Mouse (Mus musculus) forebrain, embryonic 10.5 days (tissue): ENCODE measurements around the gene Vti1a. TPM values are rescaled to one million over a fixed set of nuclear protein-coding genes. Genes with fewer than 3 reads are reported as not detected.

Source experiments
- DNase-seq: peaks from one replicate; pipeline ENCODE4 v3.0.0-alpha.2; 2017; ENCODE audit warnings: low spot score; ENCODE audit errors: extremely low spot score
- H3K27ac ChIP-seq: fragments of 300-500 bp; sonication (generic); 2 replicates; pipeline ENCODE4 v1.5.1; 2016; ENCODE audit warnings: mild to moderate bottlenecking
- H3K27me3 ChIP-seq: fragments of 300-500 bp; sonication (generic); 2 replicates; pipeline ENCODE4 v1.6.1; 2016; ENCODE audit warnings: mild to moderate bottlenecking; ENCODE audit not compliant: poor library complexity, severe bottlenecking
- H3K36me3 ChIP-seq: fragments of 300-500 bp; sonication (generic); replicated peaks from 2 replicates; pipeline ENCODE4 v1.6.1; 2016; ENCODE audit warnings: mild to moderate bottlenecking, moderate library complexity
- H3K4me1 ChIP-seq: fragments of 300-500 bp; sonication (generic); 2 replicates; pipeline ENCODE4 v1.6.1; 2016
- H3K4me3 ChIP-seq: fragments of 300-500 bp; sonication (generic); 2 replicates; pipeline ENCODE4 v1.5.1; 2016; ENCODE audit warnings: mild to moderate bottlenecking, moderate library complexity
- H3K9me3 ChIP-seq: fragments of 300-500 bp; sonication (generic); 2 replicates; pipeline ENCODE4 v1.6.1; 2016; ENCODE audit warnings: mild to moderate bottlenecking, moderate library complexity
- WGBS: fragments of 180-500 bp; shearing (Covaris S2); methylation state at CpG from one replicate; pipeline ENCODE4 v1.1.7; 2016; 5-methylcytosine and 5-hydroxymethylcytosine counted together
- polyA plus RNA-seq: library from polyadenylated mRNA; unstranded; fragments of >200 nt; fragmentation: Nextera tagmentation; extraction: Ambion mirVana; gene quantifications from 2 replicates; pipeline ENCODE4 v1.2.1, GENCODE M21; 2016

Vti1a gene
- polyA plus RNA-seq, 1 experiment from 2014 or later: 34.2 TPM

DNA sequence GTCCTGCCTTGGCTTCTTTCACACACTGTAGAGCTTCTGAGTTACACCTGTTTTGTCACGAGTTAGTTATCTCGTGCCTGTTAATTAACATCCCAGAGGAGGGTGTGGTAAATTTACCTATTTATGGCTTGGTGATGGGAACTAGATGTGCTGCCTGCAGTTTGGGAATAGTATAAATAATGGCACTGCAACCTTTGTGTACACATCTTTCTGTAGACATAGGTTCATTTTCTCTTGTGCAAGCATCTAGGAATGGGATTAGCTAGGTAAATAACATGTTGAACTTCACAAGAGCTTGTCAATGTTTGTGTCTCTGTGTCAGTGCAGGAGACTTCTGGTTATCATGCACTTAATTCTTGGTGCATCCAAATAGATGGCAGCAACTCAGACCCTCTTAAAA is 204.1 kb downstream of the Vti1a start:
- WGBS: 93% methylated on average over 2 of the region's 2 CpGs
- H3K4me1 ChIP-seq: peaks cover 17% of the 10 kb centered on the region; the same call in 1 of the 2 replicates
- no peak for DNase-seq

DNA sequence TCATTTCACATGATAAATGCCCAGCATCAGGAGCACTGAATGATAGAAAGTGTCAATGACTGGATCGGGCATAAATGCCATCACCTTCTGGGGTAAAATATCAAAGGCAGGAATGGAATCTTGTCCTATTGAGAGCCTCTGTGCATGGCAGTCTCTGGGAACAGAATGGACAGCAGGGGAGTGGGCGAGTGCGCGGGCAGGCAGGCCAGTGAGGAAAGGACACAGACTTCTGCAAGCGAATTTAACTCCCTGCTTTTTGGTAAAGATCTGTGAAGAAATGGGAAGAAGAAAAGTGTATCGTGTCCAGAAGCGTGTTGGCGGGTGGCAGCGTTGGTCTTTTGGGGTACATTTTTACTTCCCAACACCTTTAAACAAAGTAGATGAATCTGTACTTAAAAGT is 207.2 kb downstream of the Vti1a start:
- WGBS: 88% methylated on average over 9 of the region's 9 CpGs
- peaks cover 25% of the 10 kb centered on the region; the same call in 1 of the 2 replicates for H3K4me1 ChIP-seq
- H3K9me3 ChIP-seq: no peaks in the 10 kb centered on the region
- DNase-seq: no peak
- no peak overlapping the region for H3K4me3 ChIP-seq
- no peaks in the 10 kb centered on the region for H3K36me3 ChIP-seq
- H3K27ac ChIP-seq: no peak overlapping the region
- no peaks in the 10 kb centered on the region for H3K27me3 ChIP-seq

More for the DNA sequence above, 204.1 kb downstream of the Vti1a start:
- no peaks in the 10 kb centered on the region for H3K27me3 ChIP-seq
- no peak overlapping the region for H3K27ac ChIP-seq
- H3K36me3 ChIP-seq: no peaks in the 10 kb centered on the region
- H3K4me3 ChIP-seq: no peak overlapping the region
- no peaks in the 10 kb centered on the region for H3K9me3 ChIP-seq

DNA sequence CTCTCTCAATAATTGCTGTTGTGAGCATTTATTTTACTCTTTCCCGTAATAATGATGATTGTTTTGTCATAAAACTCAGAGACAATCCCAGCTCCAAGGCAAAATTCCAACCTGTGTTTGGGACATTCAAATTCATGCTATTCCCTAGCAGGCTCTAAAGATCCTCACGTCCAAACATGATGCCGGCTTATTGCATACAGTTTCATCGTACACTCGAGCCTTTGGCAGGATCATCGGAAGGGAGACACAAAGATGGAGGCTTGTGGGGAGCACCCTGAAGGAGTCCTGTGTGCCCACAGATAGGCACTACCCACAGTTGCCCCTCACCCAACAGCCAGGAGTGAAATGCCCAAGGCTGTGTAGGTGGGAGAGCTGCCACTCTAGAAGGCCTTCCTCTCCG is 208.3 kb downstream of the Vti1a start:
- WGBS: 95% methylated on average over 7 of the region's 7 CpGs
- no peak for DNase-seq
- Histone ChIP-seq H3K27ac (peak overlapping the region; percentile 51; the same call in 1 of the 2 replicates), H3K27me3 (no peaks in the 10 kb centered on the region), H3K4me3 (no peak overlapping the region), H3K9me3 (no peaks in the 10 kb centered on the region), H3K4me1 (peaks cover 25% of the 10 kb centered on the region; the same call in 1 of the 2 replicates), H3K36me3 (no peaks in the 10 kb centered on the region)

DNA sequence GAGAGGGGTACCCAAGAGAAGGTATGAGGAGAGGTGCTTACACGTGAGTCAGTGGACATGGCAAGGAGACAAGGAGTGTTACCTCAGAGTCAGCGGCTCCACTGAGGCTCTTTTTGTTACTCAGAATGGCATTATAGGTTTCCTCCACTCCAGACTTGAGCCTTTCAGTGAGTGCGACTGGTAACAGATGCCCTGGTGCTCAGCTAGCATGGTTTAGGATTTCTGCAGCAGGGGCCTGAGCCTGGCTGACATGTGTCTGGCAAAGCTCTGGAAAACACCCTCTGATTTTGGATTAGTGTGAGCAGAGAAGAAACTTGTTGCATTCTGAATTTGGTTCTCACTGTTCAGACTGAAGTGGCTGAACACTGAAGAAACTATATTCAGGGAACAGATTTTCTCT is 209.0 kb downstream of the Vti1a start:
- no peak for DNase-seq
- Histone ChIP-seq H3K9me3 (no peaks in the 10 kb centered on the region), H3K4me3 (no peak overlapping the region), H3K27me3 (no peaks in the 10 kb centered on the region), H3K4me1 (peaks cover 25% of the 10 kb centered on the region; the same call in 1 of the 2 replicates), H3K36me3 (no peaks in the 10 kb centered on the region), H3K27ac (no peak overlapping the region)
- 74% methylated on average over 3 of the region's 3 CpGs for WGBS

DNA sequence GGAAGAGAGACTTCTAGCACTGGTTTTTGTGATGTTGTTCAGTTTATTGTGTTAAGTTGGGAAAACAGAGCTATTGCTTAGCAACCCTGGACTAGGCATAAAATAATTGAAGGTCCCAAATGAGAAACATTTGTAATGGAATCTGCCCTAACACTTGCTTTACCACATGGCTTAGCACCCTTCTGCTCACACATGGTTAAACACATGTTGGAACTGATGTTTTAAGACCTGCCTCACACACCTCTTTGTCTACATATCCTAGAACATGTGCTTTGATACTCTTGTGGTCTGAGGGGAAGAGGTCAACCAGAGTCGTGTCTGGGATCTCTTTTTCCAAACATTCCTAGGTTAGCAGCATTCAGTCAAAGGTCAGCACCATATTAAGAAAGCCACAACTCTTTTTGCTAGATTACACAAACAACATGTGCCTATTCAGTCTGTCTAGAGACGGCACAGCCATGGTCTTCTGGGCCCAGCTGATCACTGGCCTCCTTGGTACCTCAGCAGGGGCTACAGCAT is 210.7 kb downstream of the Vti1a start:
- H3K9me3 ChIP-seq: no peaks in the 10 kb centered on the region
- H3K27me3 ChIP-seq: no peaks in the 10 kb centered on the region
- no peak overlapping the region for H3K4me3 ChIP-seq
- no peaks in the 10 kb centered on the region for H3K36me3 ChIP-seq
- no peak overlapping the region for H3K27ac ChIP-seq
- 54% methylated on average over 2 of the region's 2 CpGs for WGBS
- no peak for DNase-seq
- H3K4me1 ChIP-seq: peaks cover 25% of the 10 kb centered on the region; the same call in 1 of the 2 replicates

DNA sequence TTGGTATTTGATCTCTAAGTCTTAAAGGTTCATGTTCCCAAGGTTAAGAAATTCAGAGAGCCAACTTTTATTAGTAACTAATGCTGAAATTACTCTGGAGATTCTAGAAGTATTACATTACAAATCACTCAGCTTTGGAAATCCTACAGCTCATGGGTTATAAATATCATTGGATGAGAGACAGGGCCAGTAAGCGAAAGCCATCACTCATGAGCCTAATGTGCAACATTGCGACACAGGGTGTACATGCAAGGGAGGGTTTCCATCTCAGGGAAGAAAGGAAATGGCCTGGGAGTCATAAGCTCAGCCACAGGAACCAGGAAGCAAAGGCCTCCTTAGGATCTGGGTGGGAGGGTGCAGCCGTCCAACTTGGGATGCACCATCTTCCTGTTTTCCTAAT is 213.9 kb downstream of the Vti1a start:
- peaks cover 13% of the 10 kb centered on the region for H3K4me1 ChIP-seq
- H3K36me3 ChIP-seq: no peaks in the 10 kb centered on the region
- no peak overlapping the region for H3K4me3 ChIP-seq
- no peaks in the 10 kb centered on the region for H3K9me3 ChIP-seq
- 90% methylated on average over 3 of the region's 3 CpGs for WGBS
- no peak overlapping the region for H3K27ac ChIP-seq
- no peak for DNase-seq
- H3K27me3 ChIP-seq: no peaks in the 10 kb centered on the region

DNA sequence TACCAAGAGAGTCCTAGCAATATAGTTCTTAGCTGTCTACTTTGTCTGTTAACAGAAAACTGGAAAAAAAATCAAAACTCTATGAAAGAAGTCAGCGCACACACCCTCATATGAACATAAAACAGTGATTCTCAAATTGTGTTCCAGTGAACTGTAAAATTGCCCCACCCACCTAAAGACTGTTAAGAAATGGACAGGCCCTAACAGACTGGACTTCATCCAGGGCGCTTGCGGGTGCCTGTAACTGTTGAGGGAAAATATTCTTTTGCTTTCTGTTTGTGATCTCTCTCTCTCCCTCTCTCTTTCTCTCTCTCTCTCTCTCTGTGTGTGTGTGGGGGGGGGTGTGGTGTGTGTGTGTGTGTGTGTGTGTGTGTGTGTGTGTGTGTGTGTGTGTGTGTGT is 216.6 kb downstream of the Vti1a start:
- Histone ChIP-seq H3K9me3 (no peaks in the 10 kb centered on the region), H3K4me1 (peaks cover 5% of the 10 kb centered on the region), H3K4me3 (no peak overlapping the region), H3K36me3 (no peaks in the 10 kb centered on the region), H3K27me3 (peaks cover 7% of the 10 kb centered on the region; the same call in 1 of the 2 replicates), H3K27ac (no peak overlapping the region)
- DNase-seq: no peak
- WGBS: 92% methylated on average over 3 of the region's 3 CpGs

DNA sequence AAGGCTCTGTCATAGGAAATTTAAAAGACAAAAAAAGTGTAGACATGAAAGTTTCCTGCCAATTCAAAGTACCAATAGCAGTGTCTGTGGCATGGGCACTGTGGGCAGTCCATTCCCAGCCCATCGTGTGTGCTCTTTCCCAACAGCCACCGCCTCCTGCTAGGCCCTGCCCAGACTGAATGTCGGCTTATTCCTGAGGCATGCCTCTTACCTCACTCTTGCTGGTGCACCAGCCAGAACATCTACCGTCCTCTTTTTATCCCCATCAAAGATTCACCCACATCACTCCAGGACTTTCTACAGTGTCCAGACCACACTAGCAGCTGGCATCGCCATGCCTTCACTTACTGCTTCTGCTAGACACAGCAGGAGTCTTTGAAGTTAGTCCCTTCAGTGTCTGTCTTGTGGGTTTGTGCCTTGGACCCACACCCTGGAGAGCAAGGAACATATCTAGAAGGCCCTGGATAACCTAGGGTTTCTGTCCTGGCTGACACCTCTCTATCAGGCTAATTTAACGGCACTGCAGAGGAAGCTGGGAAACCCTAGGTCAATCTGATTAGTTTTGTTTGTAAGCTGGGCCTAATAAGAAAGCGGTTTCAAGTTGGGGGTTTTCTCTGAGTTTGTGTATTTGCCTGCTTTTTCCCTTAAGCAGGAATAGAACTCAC is 220.3 kb downstream of the Vti1a start:
- no peak for DNase-seq
- H3K36me3 ChIP-seq: no peaks in the 10 kb centered on the region
- peaks cover 11% of the 10 kb centered on the region for H3K4me1 ChIP-seq
- no peaks in the 10 kb centered on the region for H3K9me3 ChIP-seq
- 80% methylated on average over 7 of the region's 7 CpGs for WGBS
- H3K27ac ChIP-seq: no peak overlapping the region
- peaks cover 27% of the 10 kb centered on the region for H3K27me3 ChIP-seq
- H3K4me3 ChIP-seq: no peak overlapping the region

DNA sequence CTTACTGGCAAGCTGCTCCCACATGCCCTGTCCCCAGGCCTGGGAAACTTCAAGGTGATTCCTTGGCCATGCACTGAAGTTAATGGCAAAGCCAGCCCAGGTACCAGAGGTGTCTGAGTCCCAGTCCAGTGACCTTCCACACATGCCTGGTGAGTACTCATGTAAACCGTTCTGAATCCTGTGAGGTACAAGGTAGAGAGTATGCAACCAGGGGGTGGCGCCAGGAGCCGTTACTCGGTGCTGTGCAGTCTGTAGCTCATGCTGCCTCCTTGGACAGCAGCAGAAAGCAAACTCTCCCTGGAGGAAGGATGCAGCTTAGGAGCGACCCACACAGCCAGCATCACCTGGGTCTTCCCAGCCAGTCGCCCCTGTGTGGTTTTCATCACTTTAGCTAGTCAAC is 221.6 kb downstream of the Vti1a start:
- Histone ChIP-seq H3K27ac (no peak overlapping the region), H3K9me3 (no peaks in the 10 kb centered on the region), H3K4me1 (peaks cover 16% of the 10 kb centered on the region), H3K27me3 (peaks cover 40% of the 10 kb centered on the region), H3K36me3 (no peaks in the 10 kb centered on the region), H3K4me3 (no peak overlapping the region)
- WGBS: 29% methylated on average over 6 of the region's 6 CpGs
- peak; percentile 53 for DNase-seq

DNA sequence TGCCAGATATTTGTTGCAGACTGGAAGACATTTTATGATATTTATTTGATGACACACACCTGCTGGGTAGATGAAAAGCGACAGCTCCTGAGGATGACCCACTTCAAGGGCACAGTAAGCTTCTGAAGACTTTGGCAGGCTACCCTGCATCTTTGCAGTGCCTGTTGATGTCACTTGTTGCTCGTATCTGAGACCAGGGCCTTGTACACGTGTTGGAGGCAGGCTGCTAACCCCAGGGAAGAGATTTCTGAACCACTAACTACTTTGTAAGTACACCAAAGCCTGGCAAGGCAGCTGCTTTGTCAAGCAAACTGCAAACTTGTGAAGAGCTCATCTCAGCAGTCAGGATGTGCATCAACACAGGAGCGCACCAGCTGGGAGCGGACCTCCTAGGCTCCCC is 225.5 kb downstream of the Vti1a start:
- no peak overlapping the region for H3K4me3 ChIP-seq
- no peak for DNase-seq
- WGBS: 87% methylated on average over 5 of the region's 5 CpGs
- H3K36me3 ChIP-seq: no peaks in the 10 kb centered on the region
- H3K27me3 ChIP-seq: peaks cover 65% of the 10 kb centered on the region
- no peak overlapping the region for H3K27ac ChIP-seq
- peaks cover 30% of the 10 kb centered on the region for H3K4me1 ChIP-seq
- no peaks in the 10 kb centered on the region for H3K9me3 ChIP-seq

DNA sequence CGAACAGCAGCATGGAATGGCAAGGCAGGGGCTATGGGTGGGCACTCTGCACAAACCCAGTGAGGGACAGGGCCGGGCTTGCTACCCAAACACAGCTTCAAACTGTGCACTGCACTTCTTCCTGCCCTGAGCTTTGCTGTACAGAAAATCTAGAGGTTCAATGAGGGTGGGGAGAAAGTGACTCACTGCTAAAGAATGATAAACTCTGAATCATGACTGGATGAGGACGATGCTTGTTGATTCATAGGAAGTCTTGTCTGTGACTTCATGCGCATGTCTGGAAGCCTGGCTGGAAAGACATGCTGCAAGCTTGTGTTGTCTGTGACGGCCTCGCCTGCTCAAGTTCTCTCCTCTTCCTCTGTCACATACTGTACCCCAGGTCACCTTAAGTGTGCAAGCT is 226.4 kb downstream of the Vti1a start:
- H3K4me3 ChIP-seq: no peak overlapping the region
- H3K4me1 ChIP-seq: peaks cover 30% of the 10 kb centered on the region
- 87% methylated on average over 6 of the region's 6 CpGs for WGBS
- H3K9me3 ChIP-seq: no peaks in the 10 kb centered on the region
- no peak overlapping the region for H3K27ac ChIP-seq
- H3K27me3 ChIP-seq: peaks cover 71% of the 10 kb centered on the region
- no peaks in the 10 kb centered on the region for H3K36me3 ChIP-seq
- no peak for DNase-seq

DNA sequence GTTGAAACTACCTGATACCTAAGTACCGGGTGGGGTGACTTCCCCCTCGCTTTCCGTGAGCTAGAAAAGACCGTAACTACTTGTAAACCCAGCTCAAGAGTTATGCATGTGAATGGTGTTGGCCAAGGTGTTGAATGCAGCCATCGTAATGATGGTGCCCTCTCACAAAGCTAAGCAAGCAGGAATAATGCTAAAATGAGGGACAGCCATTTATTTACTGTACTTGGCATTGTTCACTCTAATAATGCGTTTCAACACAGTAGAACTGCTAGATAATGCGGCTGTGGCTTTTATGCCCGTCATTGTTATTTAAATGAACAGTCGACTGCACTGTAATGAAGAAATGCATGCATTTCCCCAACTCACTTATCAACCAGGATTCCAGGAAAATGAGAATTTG is 227.1 kb downstream of the Vti1a start:
- H3K4me3 ChIP-seq: no peak overlapping the region
- peaks cover 74% of the 10 kb centered on the region for H3K27me3 ChIP-seq
- H3K4me1 ChIP-seq: peaks cover 26% of the 10 kb centered on the region
- H3K27ac ChIP-seq: no peak overlapping the region
- WGBS: 90% methylated on average over 9 of the region's 9 CpGs
- no peaks in the 10 kb centered on the region for H3K9me3 ChIP-seq
- H3K36me3 ChIP-seq: no peaks in the 10 kb centered on the region
- no peak for DNase-seq

DNA sequence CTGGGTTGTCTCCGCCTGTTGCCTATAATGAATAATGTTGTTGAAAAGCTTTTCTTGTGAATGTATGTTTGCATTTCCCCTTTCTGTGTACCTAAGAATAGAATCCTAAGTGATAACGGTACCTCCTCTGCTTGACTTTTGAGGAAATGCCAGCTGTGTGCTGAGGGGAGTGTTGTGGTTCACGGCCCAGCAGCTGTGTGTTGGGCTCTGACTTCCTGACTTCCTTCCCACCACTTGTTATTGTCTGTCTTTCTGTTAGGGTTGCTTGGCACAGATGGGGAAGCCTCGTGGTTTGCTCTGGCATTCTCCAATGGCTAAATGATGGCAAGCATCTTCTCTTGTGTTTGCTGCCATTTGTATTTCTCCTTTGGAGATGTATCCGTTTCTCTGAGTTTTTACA is 228.4 kb downstream of the Vti1a start:
- DNase-seq: no peak
- WGBS: 86% methylated on average over 5 of the region's 5 CpGs
- Histone ChIP-seq H3K9me3 (no peaks in the 10 kb centered on the region), H3K36me3 (no peaks in the 10 kb centered on the region), H3K4me1 (peaks cover 28% of the 10 kb centered on the region), H3K27ac (no peak overlapping the region), H3K27me3 (peaks cover 77% of the 10 kb centered on the region), H3K4me3 (no peak overlapping the region)
